Mouse (Mus musculus): ENCODE measurements around the gene Pknox2.
A peak's percentile ranks its signal among the peaks of the same experiment; 100 is the strongest.

DNA sequence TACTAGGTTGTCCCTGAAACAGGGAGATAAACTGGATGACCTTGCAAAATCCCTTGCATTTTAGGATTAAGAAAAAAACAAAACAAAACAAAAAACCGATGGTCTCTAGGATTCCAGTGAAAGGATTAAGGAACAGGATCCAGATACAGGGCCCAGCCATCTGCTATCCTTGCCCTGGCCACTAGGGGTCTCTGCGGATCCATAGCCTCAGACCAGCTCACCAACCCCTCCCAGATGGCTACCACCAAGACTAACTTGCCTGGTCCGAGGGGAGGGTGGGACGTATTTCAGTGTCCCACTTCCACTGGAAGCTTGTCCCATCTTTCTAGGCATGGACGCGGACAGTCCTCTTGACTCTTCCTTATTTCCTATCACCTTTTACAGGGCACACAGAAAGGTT lies 230.8 kb downstream of the Pknox2 start:
- TF ChIP-seq ZNF384 (IDR thresholded peaks at IDR 0.05; ENCODE audit: low read depth, low read length): 0 out of 2 replicates have a peak, but pooled peaks have one; percentile 9
- TF ChIP-seq HCFC1 (IDR thresholded peaks at IDR 0.05; ENCODE audit: borderline replicate concordance, insufficient read depth, low read length): no peak

All from ES-E14 (cell line).